Mouse (Mus musculus): Measurements from ENCODE around the gene Tmem131.

GRCm38 (mm10) chr1:36840959-36841358, 102.5 kb downstream of the Tmem131 start:
- no peak for TF ChIP-seq CTCF (IDR thresholded peaks at IDR 0.05; ENCODE audit: control insufficient read depth, insufficient read depth, low read length)
- TF ChIP-seq POLR2A (IDR thresholded peaks at IDR 0.05; ENCODE audit: borderline replicate concordance, control insufficient read depth, low read depth, low read length): no peak
